Mouse (Mus musculus) embryo, embryonic 10 days (tissue): ENCODE data around the gene Tbc1d10a.

Source experiments
- DNase-seq: peaks from one replicate; pipeline ENCODE4 v3.0.0-alpha.2; 2015; ENCODE audit warnings: low spot score

Gene Tbc1d10a

DNA sequence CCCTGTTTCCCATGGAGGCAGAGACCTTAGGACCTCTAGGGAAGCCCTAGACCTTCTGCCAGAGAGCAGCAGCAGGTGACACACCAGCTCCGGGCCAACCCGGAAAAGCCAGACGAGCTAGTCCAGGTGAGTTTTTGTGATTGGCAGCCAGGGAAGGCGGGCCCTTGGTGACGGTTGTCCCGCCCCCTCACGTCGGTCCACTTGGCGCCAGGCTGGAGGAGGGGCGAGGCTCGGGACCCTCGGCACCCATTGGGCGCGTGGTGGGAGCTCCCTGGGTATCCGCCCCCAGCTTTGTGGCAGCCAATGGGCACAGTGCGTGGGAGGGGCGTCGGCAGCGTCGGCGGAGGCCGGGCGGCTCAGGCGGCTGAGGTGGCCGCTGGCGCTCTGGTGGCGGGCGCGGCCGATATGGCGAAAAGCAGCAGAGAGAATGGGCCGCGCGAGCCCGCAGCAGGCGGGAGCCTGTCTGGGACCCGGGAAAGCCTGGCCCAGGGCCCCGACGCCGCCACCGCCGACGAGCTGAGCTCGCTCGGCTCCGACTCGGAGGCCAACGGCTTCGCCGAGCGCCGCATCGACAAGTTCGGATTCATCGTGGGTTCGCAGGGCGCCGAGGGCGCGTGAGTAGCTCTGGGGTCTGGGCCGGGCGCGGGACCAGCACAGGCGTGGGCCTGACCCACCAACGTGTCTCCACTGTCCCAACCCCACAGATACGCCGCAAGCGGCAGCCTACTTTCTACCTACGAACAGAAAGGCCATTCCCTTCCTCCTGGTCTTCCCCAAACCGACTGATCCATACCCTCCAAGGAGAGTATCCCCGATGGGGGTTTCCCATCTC, at the start of gene Tbc1d10a:
Tbc1d10a (plus strand) TSS at position 304 of the 832 bp plus-strand sequence.
- DNase-seq, result peak; percentile 99

DNA sequence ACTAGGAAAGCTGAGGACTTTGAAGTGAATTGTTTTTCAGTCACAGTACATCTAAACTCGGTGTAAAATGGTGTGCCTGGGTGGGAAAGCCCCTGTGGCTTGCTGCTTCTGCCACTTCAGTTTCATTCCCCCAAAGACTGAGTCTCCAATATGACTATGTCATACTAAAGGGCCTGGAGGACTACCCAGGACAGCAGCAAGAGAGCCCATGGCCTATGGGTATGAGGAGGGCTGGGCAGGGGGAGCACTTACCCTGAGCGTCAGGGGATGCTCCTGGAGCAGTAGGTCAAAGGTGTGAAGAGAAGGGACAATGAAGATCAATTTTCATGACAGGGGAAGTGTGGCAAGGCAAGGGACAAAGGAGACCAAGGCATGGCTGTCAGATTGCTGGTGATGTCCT, 47.6 kb upstream of the Tbc1d10a start:
- no peak for DNase-seq

DNA sequence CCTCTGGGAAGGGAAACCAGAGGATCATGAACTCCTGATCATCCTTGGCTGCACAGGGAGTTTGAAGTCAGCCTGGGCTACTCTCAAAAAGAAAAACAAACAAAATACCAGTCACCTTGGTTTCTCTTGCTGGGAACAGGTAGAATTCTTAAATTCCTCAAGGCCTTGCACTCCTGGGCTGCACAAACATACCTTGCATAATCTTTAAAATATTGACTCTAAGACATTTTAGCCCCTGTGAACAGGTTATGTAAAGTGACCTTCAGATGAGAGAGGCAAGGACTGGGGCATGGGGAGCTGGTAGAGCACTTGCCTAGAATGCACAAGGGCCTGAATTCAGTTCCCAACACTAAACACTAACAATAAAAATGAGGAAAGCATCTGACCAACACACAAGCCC, 45.1 kb upstream of the Tbc1d10a start:
- no peak for DNase-seq

DNA sequence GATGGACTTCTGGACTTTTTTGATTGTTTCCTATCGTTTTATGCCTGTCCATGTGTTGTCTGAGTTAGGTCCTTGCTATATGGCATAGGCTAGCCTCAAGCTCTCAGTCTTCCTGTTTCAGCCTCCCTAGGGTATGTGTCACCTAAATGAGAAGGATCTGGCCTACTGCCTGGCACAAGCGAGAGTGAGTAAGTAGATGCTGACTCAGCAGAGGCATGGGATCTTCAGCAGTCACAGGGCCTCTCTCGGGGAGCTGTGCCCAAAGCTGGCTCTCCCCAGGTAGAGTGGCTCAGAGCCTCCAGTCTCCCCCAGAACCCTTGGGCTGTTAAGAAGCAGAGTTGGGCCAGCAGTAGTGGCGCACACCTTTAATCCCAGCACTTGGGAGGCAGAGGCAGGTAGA, 44.2 kb upstream of the Tbc1d10a start:
- no peak for DNase-seq

DNA sequence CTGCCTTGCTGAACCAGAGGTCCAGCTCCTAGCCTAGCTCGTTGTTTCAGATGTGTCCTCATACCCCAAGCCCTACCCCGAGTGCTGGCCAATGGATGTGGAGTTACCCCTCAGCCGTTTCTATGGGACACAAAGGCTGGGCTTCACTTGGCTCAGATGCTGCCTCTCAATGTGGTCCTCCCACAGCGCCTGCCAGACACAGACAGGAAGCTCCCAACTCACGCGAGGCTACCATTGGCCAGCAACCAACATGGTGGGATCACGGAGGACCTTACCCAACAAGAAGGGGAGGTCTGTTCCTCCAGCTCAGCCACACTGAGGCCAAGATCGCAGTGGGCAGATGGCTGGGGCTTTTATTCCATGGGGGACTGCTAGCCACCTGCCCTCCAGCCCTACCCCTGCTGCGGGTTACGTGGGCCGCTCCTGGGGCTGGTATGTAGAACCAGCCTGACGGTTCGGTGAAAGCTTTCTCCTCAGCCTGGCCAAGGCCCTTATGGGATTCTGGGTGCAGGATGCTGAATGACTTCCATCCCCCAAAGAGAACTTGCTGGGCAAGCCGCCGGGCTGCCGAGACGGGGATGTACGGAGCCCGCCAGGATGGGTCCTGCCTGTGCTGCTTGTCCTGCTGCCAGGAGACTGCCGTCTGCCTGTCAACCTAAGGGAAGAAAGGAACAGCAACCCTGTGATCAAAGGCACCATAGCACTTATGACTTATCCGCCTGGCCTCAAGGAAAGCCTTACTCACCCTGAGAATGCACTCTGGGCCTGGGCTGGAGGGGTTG, 43.1 kb upstream of the Tbc1d10a start:
- no peak for DNase-seq

DNA sequence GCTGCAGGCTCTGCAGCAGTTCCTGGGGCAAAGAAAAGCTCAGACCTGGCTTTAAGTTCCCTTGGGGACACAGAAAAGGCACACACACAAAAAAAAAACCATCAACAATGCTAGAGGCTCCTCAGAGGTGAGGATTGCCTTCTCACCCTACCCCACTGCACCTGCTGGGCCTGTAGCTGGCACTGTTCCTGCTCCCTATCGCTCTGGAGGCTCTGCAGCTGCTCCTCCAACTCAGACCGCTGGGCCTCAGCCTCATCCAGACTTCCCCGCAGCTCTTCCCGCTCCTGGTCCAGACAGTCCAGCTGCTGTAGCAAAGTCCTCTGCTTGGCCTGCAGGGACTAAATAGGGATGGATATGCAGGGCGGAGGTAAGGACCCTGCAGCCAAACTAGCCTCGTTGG, 40.2 kb upstream of the Tbc1d10a start:
- no peak for DNase-seq

DNA sequence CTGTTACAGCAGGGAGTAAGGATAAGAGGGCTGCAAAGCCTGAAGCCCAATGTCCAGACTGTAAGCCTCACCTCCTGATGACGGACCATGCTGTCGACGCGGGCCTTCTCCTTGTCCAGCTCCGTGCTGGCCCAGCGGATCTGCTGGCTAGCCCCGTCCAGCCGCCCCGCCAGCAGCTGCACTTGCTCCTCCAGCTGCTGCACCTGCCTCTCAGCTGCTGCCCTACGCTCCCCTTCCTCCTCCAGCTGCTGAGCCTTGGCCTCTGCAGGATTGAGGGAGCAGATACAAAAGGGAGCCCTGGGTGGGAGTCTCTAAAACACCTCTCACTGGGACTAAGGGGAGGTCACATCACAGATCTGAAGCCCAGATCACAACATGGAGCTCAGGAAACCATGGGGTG, 39.5 kb upstream of the Tbc1d10a start:
- no peak for DNase-seq

DNA sequence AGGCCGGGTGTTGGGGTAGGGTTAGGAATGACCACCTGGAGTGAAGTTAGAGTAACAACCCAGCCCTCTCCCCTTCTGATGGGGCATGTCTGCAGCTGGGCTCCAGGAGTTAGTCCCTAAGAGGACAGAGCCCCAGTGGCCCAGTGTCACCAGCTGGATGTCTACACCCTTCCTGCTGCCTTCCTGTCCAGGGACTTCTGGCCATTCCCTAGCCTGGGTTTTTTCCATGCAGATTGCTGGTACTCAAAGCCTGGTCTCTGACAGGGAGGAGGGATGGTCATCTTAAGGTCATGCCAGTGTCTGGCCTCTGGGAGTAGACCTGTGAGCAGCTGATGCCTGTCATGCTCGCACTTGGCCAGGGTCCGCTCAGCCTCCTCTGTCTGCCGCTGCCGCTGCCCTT, 38.5 kb upstream of the Tbc1d10a start:
- DNase-seq, result no peak

DNA sequence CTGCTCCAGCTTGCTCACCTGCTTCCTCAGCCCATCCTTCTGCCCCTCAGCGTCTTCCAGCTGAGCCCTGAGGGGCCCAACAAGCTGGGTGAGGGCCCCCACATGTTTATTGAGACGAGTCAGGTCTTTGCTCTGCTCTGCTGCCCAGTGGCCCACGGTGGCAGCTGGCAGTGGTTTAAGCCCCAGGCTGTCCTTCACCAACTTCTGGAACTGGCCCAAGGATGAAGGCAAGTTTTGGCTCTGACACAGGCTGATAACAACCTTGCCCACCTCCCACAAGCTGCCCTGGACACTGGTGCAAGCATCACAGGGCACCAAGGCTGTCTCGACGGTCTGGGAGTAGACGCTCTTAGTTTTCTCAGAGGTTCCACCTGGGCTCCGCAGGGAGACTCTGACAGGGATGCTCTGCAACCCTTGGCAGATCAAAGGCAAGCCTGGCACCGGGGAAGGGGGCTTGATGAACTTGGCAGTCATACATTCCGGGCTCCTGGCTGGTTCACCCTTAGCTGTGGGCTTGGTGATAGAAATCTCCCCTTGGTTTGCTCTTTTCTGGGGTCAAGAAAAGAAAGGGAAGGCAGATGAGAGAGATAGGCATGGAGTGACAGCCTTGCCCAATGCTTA, 37.9 kb upstream of the Tbc1d10a start:
- no peak for DNase-seq

DNA sequence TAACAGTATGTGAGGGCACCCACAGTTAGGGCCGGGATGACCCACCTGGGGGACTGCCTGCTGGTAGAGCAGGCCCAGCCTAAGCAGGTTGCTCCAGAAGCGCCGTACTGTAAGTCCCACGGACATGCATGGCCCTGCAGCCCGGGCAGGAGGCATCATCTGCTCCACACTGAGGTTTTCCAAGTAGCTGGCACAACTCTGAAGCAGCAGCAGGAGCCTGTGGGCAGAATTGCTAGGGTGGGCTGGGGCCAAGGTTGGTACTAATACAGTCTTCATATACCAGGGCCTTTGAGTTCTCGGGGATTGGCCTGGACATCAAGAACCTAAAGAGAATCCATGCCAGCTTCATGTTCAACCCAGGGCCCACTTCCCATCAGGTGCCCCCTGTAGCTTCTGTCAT, 36.7 kb upstream of the Tbc1d10a start:
- no peak for DNase-seq

DNA sequence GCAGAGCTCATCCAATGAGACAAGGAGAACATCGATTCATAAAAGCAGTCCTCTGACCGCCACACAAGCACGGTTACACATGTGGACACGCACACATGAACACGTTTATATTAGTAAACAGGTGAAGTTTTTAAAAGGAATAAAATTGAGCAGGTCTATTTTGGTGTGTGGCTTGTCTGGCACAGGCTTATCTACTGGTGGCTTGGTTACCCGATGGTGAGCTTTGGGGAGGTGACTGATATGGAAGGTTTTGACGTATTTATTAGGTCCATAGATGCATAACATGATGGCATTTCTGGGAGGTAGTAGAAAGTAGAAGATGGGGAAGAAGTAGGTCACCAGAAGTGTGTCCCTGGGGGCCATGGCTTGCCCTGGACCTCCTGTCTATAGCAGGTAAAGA, 32.9 kb upstream of the Tbc1d10a start:
- no peak for DNase-seq

DNA sequence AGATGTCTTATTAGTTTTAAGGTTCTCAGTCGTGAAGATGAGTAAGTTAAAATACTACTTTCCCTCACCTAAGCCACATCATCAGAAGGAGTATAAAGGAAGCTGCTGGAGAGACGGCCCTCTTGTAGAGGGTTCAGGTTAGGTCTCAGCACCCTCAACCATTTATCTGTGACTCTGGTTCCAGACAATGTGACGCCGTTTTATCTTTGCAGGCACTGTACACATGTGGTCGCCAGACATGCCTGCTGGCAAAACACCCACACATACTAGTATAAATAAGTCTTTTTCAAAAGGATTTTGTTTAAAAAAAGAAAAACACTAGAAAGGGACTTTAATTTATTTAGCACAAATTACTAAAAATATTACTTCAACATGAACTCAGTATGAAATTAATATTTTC, 30.9 kb upstream of the Tbc1d10a start:
- no peak for DNase-seq

DNA sequence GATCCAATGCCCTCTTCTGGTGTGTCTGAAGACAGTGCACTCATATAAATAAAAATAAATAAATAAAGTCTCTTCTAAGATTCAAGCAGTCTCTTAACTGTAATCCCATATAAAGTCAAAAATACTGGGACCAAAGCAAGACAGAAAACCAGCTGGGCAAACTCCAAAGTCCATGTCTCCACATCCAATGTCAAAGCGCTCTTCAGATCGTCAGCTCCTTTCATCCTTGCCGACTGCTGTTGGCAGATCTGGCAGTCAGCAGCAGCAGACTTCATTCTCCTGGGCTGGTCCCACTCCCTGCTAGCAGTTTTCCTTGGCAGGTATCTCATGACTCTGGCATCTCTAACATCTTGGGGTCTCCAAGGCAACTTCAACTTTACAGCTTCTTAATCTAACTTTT, 27.9 kb upstream of the Tbc1d10a start:
- no peak for DNase-seq

DNA sequence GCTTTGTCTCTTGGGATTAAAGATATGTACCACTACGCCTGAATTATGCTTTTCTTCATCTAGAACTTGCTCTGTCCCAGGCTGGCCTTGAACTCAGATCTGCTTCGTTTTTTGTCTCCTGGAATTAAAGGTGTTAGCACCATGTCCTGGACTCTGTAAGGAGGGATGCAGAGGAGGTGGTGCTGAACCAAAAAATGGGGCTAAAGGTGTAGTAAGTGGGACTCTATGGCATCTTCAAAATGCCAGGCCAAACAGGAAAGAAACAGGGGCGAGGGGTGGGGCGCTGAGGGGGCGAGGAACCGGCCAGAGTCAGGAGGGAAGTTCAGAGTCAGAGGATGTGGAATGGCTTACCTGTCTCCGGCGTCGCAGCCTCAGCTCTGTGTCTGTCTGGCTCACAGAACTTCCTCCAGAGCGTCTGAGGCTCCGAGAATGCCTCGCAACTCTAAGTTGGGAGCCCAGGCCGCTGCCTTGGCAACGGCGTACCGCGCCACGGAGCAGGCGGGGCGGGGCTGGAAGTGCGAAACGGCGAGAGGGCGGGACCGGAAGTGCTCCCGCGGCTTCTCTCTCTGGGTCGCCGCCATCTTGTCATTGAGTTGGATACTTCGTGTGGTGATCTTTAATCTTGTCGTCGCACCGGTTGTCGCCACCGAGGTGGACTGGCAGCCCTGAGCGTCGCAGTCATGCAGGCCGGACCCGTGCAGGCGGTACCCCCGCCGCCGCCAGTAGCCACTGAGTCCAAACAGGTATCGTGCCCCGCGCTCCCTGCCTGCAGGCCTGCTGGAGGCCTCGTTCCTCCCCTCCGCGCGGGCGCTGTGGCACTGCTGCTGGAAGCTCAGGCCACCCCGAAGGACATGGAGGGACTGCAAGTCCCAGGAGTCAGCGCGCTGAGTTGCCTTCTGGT, 26.5 kb upstream of the Tbc1d10a start, which contains the start of the genes Ccdc157 and Sf3a1:
Ccdc157 (minus strand) TSS at position 486 of the 901 bp plus-strand sequence.
Sf3a1 (plus strand) TSS at position 543 of the 901 bp plus-strand sequence.
- peak; percentile 97 for DNase-seq

DNA sequence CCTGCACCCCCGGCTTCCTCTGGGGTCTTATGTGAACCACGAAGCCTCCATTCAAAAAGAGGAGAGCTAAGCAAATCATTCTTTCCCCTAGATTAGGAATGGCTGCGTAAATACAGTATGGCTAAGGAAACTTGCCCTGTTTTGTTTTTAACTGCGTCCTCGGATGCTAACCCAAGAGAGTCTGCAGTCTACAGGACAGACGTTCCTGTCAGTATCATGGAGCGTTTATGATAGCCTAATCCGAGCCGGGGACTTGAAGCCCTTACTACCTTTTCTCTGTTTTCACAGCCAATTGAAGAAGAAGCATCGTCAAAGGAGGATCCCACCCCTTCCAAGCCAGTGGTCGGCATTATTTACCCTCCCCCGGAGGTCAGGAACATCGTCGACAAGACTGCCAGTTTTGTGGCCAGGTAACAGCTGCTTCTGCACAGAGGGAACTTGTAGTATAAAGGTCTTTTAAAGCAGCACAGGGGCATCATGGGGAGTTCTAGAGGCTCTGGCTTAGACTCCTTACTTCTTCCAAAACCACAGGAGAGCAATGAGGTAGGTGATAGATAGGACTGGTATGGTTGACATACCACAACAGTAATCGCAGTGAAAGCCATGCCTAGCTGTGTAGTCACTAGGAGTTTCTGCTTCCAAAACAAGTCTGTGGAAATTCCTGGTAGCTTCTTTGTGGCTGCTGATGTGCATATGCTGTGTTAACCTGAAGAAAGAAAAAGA, 25.7 kb upstream of the Tbc1d10a start:
- DNase-seq, result no peak

DNA sequence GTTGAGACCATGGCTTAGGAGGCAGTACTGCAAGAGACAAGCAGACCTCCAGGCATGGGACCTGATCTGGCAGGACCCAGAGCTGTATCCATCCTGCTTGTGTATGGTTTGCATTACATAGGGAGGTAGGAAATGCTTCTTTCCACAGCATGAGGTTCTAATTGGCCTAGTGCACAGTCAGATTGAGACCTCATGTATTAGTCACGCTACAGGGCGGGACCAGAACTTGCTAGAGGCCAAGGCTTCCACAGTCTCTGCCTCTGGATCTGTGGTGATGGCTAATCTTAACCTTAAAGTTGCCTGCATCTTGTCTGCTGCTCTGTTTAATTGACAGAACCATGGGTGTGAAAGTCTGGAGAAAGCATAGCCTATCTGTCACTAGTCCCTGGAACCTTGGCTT, 21.9 kb upstream of the Tbc1d10a start:
- no peak for DNase-seq

DNA sequence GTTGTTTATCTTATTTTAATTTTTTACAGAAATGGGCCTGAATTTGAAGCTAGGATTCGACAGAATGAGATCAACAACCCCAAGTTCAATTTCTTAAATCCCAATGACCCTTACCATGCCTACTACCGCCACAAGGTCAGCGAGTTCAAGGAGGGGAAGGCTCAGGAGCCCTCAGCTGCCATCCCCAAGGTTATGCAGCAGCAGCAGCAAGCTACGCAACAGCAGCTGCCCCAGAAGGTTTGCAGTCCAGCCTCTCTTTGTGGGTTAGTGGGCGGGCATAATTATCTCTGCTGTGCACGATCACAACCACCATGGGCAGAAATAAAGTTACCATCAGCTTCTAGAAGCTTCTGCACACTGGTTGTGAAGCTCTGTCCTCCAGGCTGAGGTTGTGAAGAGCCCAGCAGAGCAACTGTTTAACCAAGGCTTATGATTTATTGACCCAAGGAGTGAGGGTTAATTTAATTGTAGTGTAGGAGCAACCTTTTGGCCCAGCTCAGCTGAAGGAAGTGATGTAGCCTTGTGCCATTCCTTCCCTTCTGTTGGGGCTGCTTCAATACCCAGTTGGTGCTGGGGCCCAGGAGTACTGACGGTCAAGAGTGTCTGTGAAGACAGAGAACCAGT, 20.0 kb upstream of the Tbc1d10a start:
- DNase-seq, result no peak

DNA sequence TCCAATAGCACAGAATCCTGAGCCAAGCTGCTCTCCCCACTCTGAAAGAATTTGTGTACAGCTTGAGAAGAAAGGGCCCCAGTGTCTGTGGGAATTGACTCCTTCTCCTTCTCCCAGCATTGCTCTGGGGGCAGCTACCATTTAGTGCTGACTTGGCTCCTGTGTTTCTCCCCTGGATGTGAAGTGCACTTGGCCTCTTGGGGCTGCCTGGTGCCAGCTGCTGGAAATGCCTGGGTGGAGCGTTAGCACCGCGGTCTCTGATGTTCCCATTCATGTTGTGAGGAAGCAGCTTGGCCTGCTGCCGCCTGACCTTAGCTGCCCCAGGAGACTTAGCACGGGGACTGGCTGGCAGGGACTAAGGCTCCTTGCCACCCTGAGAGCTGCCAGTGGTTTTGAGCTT, 12.0 kb upstream of the Tbc1d10a start:
- no peak for DNase-seq

DNA sequence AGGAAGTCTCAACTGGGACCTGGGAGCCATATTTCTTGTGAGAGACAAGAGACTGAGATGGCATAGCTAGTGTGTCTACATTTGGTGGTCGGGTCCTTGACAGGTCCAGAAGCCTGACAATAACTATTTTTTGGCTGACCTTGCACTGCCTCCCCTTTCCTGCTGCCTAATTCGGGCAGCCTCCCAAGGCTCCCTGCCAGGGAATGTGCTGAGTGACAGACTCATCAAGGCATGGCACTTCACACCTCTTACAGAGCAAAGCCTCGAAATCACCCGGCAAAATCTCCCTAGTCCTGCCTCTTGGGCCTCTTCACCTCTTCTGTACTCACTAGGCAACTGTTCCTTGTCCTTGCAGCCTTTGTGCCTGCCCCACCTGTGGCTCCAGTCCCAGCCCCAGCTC, 8.9 kb upstream of the Tbc1d10a start:
- DNase-seq, result no peak

DNA sequence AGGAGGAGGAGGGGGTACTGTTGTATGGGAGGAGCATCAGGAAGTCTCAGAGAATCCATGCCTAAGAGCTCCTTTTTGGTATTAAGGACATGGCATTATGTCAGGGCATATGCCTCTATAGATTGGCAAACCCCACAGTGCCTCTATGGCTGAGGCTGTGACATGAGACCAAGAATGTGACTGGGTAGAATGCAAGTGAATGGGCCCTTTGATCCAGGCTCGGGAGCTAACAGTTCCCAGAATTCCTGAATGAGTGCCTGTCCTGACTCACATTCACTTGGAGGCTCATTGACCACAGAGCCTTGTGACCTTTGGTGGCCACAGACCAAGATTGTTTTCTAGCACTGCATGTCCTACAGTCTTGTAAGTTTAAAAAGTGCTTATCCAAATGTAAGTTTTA, 4.5 kb upstream of the Tbc1d10a start:
- peak; percentile 16 for DNase-seq

DNA sequence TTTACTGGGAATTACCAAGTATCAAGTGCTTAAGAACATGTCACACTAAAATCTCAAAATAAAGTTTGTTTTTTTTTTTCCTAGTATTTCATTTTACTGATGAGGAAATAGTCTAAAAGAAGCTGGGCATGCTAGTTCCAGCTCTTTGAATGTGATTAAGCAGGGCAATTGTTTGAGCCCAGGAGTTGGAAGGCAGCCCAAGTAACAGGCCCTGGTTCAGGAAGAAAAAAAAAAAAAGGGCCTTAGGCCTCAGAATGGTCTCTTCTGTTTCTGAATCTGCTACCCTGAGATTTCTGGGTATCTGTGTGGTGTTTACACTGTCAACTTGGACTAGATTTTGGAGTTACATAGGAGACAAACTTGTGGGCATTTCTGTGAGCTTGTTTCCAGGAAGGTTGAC, 3.1 kb upstream of the Tbc1d10a start:
- DNase-seq, result no peak
